Mouse (Mus musculus): ENCODE data around the gene Mettl26. TPM values are rescaled to one million over a fixed set of nuclear protein-coding genes. Genes with fewer than 3 reads are reported as not detected.
A peak's percentile ranks its signal among the peaks of the same experiment; 100 is the strongest.

Gene Mettl26
- polyA plus RNA-seq, 1 experiment from 2014 or later: 73.9 TPM

GRCm38 (mm10) chr17:25842509-25842908 is 32.4 kb upstream of the Mettl26 start:
- peaks cover 32% of the 10 kb centered on the region for H3K36me3 ChIP-seq (ENCODE audit: control insufficient read depth, insufficient read depth, low read length)

GRCm38 (mm10) chr17:25843122-25843521 is 31.8 kb upstream of the Mettl26 start:
- 95% methylated on average over 4 of the region's 4 CpGs for WGBS
- Histone ChIP-seq H3K27me3 (ENCODE audit: control insufficient read depth, insufficient read depth, low read length) (no peaks in the 10 kb centered on the region), H3K9ac (replicated peaks; ENCODE audit: low read depth, low read length) (no peak overlapping the region), H3K27ac (ENCODE audit: low read depth, low read length) (no peak overlapping the region), H3K4me3 (ENCODE audit: low read depth, low read length) (peak overlapping the region; percentile 81; the same call in 1 of the 2 replicates), H3K4me1 (ENCODE audit: control insufficient read depth, insufficient read depth, low read length) (peaks cover 12% of the 10 kb centered on the region; the same call in 1 of the 2 replicates), H3K36me3 (ENCODE audit: control insufficient read depth, insufficient read depth, low read length) (peaks cover 34% of the 10 kb centered on the region), H3K4me2 (ENCODE audit: low read depth, low read length) (peak overlapping the region; percentile 93; the same call in 1 of the 2 replicates), H3K9me3 (ENCODE audit: control insufficient read depth, low read length) (no peaks in the 10 kb centered on the region)
- no peak for ATAC-seq (ENCODE audit: low read depth)

More at GRCm38 (mm10) chr17:25842509-25842908, 32.4 kb upstream of the Mettl26 start:
- ATAC-seq (ENCODE audit: low read depth): no peak
- Histone ChIP-seq H3K27ac (ENCODE audit: low read depth, low read length) (no peak overlapping the region), H3K9me3 (ENCODE audit: control insufficient read depth, low read length) (no peaks in the 10 kb centered on the region), H3K9ac (replicated peaks; ENCODE audit: low read depth, low read length) (no peak overlapping the region), H3K4me2 (ENCODE audit: low read depth, low read length) (no peak overlapping the region), H3K27me3 (ENCODE audit: control insufficient read depth, insufficient read depth, low read length) (no peaks in the 10 kb centered on the region), H3K4me1 (ENCODE audit: control insufficient read depth, insufficient read depth, low read length) (peaks cover 14% of the 10 kb centered on the region; the same call in 1 of the 2 replicates), H3K4me3 (ENCODE audit: low read depth, low read length) (no peak overlapping the region)
- WGBS: 90% methylated on average over 3 of the region's 3 CpGs

GRCm38 (mm10) chr17:25843636-25844395 is 31.1 kb upstream of the Mettl26 start:
- WGBS: 4% methylated on average over 38 of the region's 38 CpGs
- Histone ChIP-seq H3K27me3 (ENCODE audit: control insufficient read depth, insufficient read depth, low read length) (no peaks in the 10 kb centered on the region), H3K4me3 (ENCODE audit: low read depth, low read length) (peak overlapping the region; percentile 81), H3K4me2 (ENCODE audit: low read depth, low read length) (peak overlapping the region; percentile 93), H3K36me3 (ENCODE audit: control insufficient read depth, insufficient read depth, low read length) (peaks cover 34% of the 10 kb centered on the region), H3K9ac (replicated peaks; ENCODE audit: low read depth, low read length) (peak overlapping the region; percentile 67), H3K27ac (ENCODE audit: low read depth, low read length) (peak overlapping the region; percentile 64), H3K4me1 (ENCODE audit: control insufficient read depth, insufficient read depth, low read length) (peaks cover 12% of the 10 kb centered on the region; the same call in 1 of the 2 replicates), H3K9me3 (ENCODE audit: control insufficient read depth, low read length) (no peaks in the 10 kb centered on the region)
- peak; percentile 42 for ATAC-seq (ENCODE audit: low read depth)

GRCm38 (mm10) chr17:25844396-25844901 is 30.4 kb upstream of the Mettl26 start, which contains the start of gene Rhot2:
Rhot2 (minus strand) TSS chr17:25844851.
- WGBS: under 1% methylated on average over 21 of the region's 21 CpGs
- Histone ChIP-seq H3K4me2 (ENCODE audit: low read depth, low read length) (peak within 1 kb of the TSS; percentile 93), H3K27me3 (ENCODE audit: control insufficient read depth, insufficient read depth, low read length) (no peaks in the 10 kb centered on the region), H3K36me3 (ENCODE audit: control insufficient read depth, insufficient read depth, low read length) (peaks cover 32% of the 10 kb centered on the region), H3K4me3 (ENCODE audit: low read depth, low read length) (peak within 1 kb of the TSS; percentile 81), H3K9me3 (ENCODE audit: control insufficient read depth, low read length) (no peaks in the 10 kb centered on the region), H3K4me1 (ENCODE audit: control insufficient read depth, insufficient read depth, low read length) (peaks cover 12% of the 10 kb centered on the region; the same call in 1 of the 2 replicates), H3K9ac (replicated peaks; ENCODE audit: low read depth, low read length) (peak within 1 kb of the TSS; percentile 67), H3K27ac (ENCODE audit: low read depth, low read length) (peak within 1 kb of the TSS; percentile 64)
- peak; percentile 95 for ATAC-seq (ENCODE audit: low read depth)

GRCm38 (mm10) chr17:25860229-25860628 is 14.6 kb upstream of the Mettl26 start:
- ATAC-seq (ENCODE audit: low read depth): no peak
- H3K4me3 ChIP-seq (ENCODE audit: low read depth, low read length): no peak overlapping the region
- no peak overlapping the region for H3K9ac ChIP-seq (replicated peaks; ENCODE audit: low read depth, low read length)
- H3K27me3 ChIP-seq (ENCODE audit: control insufficient read depth, insufficient read depth, low read length): no peaks in the 10 kb centered on the region
- peaks cover 8% of the 10 kb centered on the region for H3K4me1 ChIP-seq (ENCODE audit: control insufficient read depth, insufficient read depth, low read length)
- H3K36me3 ChIP-seq (ENCODE audit: control insufficient read depth, insufficient read depth, low read length): no peaks in the 10 kb centered on the region
- H3K27ac ChIP-seq (ENCODE audit: low read depth, low read length): no peak overlapping the region
- H3K4me2 ChIP-seq (ENCODE audit: low read depth, low read length): no peak overlapping the region
- WGBS: 95% methylated on average over 6 of the region's 6 CpGs
- H3K9me3 ChIP-seq (ENCODE audit: control insufficient read depth, low read length): no peaks in the 10 kb centered on the region

GRCm38 (mm10) chr17:25860832-25861703 is 13.8 kb upstream of the Mettl26 start, which contains the start of gene Wdr90:
Wdr90 (minus strand) TSS chr17:25861501.
- Histone ChIP-seq H3K4me3 (ENCODE audit: low read depth, low read length) (peak within 1 kb of the TSS; percentile 60), H3K4me2 (ENCODE audit: low read depth, low read length) (peak within 1 kb of the TSS; percentile 89), H3K27me3 (ENCODE audit: control insufficient read depth, insufficient read depth, low read length) (no peaks in the 10 kb centered on the region), H3K36me3 (ENCODE audit: control insufficient read depth, insufficient read depth, low read length) (no peaks in the 10 kb centered on the region), H3K9me3 (ENCODE audit: control insufficient read depth, low read length) (no peaks in the 10 kb centered on the region), H3K4me1 (ENCODE audit: control insufficient read depth, insufficient read depth, low read length) (peaks cover 8% of the 10 kb centered on the region), H3K27ac (ENCODE audit: low read depth, low read length) (peak within 1 kb of the TSS; percentile 74), H3K9ac (replicated peaks; ENCODE audit: low read depth, low read length) (peak within 1 kb of the TSS; percentile 79)
- 4% methylated on average over 65 of the region's 65 CpGs for WGBS
- ATAC-seq (ENCODE audit: low read depth): peak; percentile 94

GRCm38 (mm10) chr17:25861704-25862612 is 12.9 kb upstream of the Mettl26 start:
- Histone ChIP-seq H3K4me2 (ENCODE audit: low read depth, low read length) (peak overlapping the region; percentile 89), H3K9ac (replicated peaks; ENCODE audit: low read depth, low read length) (peak overlapping the region; percentile 79), H3K27ac (ENCODE audit: low read depth, low read length) (peak overlapping the region; percentile 74), H3K9me3 (ENCODE audit: control insufficient read depth, low read length) (no peaks in the 10 kb centered on the region), H3K4me1 (ENCODE audit: control insufficient read depth, insufficient read depth, low read length) (peaks cover 8% of the 10 kb centered on the region), H3K4me3 (ENCODE audit: low read depth, low read length) (peak overlapping the region; percentile 60), H3K36me3 (ENCODE audit: control insufficient read depth, insufficient read depth, low read length) (no peaks in the 10 kb centered on the region), H3K27me3 (ENCODE audit: control insufficient read depth, insufficient read depth, low read length) (no peaks in the 10 kb centered on the region)
- 0 out of 2 replicates have a peak, but pooled peaks have one; percentile 22 for ATAC-seq (ENCODE audit: low read depth)
- 14% methylated on average over 6 of the region's 6 CpGs for WGBS

- H3K9me3 ChIP-seq (ENCODE audit: control insufficient read depth, low read length): no peaks in the 10 kb centered on the region
- no peak overlapping the region for H3K9ac ChIP-seq (replicated peaks; ENCODE audit: low read depth, low read length)
- no peaks in the 10 kb centered on the region for H3K36me3 ChIP-seq (ENCODE audit: control insufficient read depth, insufficient read depth, low read length)
- H3K4me3 ChIP-seq (ENCODE audit: low read depth, low read length): no peak overlapping the region
- 89% methylated on average over 6 of the region's 6 CpGs for WGBS
- H3K27me3 ChIP-seq (ENCODE audit: control insufficient read depth, insufficient read depth, low read length): no peaks in the 10 kb centered on the region
- no peak overlapping the region for H3K27ac ChIP-seq (ENCODE audit: low read depth, low read length)
- H3K4me2 ChIP-seq (ENCODE audit: low read depth, low read length): no peak overlapping the region
- no peak for ATAC-seq (ENCODE audit: low read depth)
- H3K4me1 ChIP-seq (ENCODE audit: control insufficient read depth, insufficient read depth, low read length): peaks cover 14% of the 10 kb centered on the region
Measured at GRCm38 (mm10) chr17:25863681-25864080, 11.2 kb upstream of the Mettl26 start.

Measured in neural tube, embryonic 14.5 days (tissue).